Mouse (Mus musculus) A20 (cell line): Measurements from ENCODE around the gene Eif2ak2.
A peak's percentile ranks its signal among the peaks of the same experiment; 100 is the strongest.

Experiments
- DNase-seq: peaks from one replicate; pipeline ENCODE4 v3.0.0-alpha.2; 2011; ENCODE audit warnings: low read depth, low spot score

Gene Eif2ak2

GRCm38 (mm10) chr17:78834856-78835835, 47.2 kb downstream of the Eif2ak2 start, which contains the start of the genes Heatr5b and Gpatch11:
Heatr5b (minus strand) TSS chr17:78835364.
Gpatch11 (plus strand) TSS chr17:78835567.
- DNase-seq: peak; percentile 98

DNA sequence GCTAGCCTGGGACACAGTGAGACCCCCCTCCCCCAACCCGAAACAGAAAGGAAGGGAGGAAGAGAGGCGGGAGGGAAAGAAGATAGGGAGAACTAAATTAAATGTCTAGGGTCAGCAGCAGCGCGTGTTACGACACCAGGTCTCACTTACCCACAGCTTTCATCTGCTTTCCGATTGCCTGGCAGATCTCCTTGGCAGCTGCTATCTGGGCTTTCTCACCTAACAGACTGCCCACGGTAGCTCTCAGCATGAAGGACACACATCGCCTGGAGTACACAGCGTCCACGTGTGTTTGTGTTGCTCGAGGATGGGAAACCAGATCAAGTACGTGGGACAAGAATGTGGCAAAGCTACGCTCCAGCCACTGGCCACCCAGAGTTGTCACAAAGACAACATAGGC, 58.0 kb downstream of the Eif2ak2 start:
- DNase-seq: no peak

GRCm38 (mm10) chr17:78809582-78809981, 72.8 kb downstream of the Eif2ak2 start:
- DNase-seq: no peak

- DNase-seq: peak; percentile 52
Measured at GRCm38 (mm10) chr17:78809019-78809418, 73.4 kb downstream of the Eif2ak2 start.
